Mouse (Mus musculus): ENCODE measurements around the gene Zfpm1.

Zfpm1 gene

DNA sequence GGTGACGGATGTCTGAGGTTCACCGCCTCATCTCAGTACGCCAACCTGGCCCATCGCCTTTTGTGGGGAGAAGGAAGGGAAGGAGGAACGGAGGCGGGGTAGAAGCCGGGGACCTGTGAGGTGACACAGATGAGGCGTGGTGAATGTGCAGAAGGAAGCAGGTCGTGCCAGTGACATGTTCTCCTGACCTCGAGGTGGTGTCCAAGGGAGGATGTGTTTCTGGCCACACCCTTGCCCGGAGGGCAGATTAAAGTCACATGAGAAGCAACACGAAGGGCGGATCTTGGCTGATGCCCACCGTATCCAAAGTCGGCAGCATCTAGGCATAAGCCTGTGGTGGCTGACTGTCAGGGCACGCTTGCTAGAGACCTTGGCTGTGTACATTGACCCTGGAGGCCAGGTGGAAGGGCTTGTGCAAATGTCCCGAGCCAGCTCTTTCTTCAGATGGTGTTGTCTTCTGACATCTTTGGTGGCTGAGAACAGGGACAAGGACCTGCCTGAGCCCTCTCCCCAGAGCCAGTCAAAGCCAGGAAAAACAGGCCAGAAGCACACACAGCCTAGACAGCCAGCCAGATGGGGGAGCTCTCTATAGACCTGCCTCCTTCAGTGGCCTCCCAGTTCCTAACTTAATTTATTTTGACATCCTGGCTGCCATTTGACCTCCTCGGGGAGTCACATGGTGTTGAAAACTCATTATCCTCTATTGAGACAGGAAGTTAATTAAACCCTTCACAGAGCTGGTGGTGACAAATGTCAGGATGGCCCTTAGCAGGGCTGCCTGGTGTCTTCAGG lies 4.5 kb upstream of the Zfpm1 start:
- DNase-seq: no peak

DNA sequence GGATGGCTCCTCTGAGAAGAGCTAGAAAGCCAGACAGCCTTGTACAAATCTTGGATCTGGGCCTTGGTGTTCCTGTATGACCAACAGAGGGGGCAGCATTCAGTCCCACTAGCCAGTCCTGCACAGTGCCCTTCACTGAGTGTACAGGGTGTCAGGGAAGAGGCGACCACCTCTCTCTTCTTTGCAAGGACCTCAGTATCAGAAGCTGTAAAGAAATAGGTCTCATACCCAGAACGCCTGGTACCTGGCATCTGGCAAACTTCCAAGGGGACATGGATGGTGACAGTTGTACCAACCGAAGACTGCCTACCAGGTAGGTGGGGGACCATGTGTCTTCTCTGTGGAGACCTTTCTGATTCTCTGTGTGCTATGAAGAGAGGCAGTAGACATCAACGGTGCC lies 1.8 kb upstream of the Zfpm1 start:
- DNase-seq: no peak

DNA sequence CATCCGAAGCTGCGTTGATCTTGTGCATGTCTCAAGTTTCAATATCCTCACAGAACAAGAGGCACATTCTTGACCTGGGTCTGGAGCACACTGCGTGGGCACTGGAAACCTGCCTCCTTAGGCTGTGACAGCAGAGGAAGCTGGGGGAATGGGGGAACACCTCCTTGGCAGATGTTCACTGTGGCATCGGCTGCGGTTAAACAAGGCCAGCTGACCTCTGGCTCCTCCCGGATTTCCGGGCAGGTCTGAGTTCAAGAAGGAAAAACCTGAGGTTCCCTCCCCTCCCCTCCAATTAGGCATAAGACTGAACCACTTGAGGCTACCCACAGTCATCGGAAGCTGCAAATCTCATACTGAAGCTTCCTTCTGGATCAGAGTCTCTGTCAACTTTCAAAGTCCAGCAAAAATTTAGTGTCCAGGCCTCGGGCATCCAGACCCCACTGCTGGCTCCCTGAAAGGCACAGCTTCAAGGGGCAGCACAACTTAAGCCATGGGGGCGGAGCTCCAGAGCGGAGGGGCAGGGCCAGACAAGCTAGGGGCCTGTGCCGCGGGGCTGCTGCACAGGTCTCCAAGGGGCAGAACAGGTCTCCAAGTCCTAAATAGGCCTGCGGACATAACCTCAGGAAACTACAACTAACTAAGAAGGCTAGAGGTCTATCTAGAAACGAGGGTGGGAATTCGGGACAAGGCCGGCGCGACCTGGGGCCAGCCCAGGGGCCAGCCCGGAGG lies 1.2 kb upstream of the Zfpm1 start:
- DNase-seq: no peak

DNA sequence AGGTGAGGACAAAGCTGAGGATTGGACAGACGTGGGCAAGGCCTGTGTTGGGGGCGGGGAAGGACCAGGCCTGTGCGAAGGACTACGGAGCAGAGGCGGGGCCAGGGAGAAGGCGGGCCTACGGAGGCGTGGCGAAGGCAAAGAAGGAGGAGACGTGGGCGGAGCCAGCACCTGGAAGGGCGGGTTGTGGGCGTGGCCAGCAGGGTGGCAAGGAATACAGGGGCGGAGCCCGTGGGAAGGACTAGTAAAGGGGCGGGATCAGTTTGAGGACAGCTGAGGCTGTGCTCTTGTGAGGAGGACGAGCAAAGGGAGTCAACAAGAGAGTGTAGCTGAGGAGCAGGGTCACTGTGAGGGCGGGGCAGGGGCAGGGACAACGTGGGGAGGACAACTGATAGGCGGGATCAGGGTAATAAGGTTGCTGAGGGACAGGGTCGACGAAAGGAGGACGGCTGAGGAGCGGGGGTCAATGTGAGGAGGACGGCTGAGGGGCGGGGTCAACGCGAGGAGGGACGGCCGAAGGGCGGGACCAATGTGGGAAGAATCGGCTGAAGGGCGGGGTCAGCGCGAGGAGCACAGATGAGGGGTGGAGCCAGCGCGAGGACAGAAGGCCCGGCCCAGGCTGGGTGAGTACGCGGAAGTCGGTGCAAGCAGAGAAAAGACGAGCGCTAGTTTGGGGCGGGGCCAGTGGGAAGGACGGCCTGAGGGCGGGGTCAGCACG lies 465 bp upstream of the Zfpm1 start:
- DNase-seq: peak; percentile 97

DNA sequence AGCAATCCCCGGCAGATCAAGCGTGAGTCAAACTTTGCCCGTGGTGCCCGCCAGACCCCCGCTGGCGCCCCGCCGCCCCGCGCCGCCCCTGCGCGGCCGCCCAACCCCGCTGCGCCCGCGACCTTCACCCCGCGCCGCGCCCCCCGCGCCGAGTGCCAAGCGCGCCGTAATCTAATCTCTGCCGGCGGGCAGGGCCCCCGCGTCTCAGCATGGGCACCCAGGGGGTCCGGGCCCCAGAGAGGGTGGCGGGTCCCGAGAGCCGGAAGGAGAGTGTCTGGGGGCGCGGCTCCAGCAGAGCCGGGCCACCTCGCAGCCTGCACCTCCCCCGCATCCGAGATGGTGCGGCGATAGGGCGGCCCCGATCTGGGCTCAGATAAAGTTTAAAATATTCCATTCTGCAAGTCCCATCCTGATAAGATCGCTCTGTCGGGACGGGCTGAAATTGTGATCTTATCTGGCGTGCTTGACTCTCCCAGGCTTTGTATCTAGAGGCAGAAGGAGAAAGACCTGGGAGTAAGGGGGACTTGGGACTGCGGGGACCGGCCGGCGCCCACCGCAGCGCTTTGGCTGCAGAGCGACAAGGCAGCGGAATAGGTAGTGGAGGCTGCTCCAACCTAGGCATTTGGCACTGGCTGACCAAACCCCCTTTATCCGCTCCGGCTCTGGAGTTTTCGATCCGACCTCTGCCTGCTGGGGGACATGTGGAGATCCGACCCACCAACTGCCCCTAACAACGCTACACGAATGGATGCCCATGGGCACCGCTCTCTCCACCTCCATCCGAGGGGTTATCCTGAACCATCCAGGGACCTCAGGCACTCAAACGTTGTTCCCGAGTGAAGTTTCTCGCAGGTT lies 787 bp downstream of the Zfpm1 start:
- DNase-seq: no peak

DNA sequence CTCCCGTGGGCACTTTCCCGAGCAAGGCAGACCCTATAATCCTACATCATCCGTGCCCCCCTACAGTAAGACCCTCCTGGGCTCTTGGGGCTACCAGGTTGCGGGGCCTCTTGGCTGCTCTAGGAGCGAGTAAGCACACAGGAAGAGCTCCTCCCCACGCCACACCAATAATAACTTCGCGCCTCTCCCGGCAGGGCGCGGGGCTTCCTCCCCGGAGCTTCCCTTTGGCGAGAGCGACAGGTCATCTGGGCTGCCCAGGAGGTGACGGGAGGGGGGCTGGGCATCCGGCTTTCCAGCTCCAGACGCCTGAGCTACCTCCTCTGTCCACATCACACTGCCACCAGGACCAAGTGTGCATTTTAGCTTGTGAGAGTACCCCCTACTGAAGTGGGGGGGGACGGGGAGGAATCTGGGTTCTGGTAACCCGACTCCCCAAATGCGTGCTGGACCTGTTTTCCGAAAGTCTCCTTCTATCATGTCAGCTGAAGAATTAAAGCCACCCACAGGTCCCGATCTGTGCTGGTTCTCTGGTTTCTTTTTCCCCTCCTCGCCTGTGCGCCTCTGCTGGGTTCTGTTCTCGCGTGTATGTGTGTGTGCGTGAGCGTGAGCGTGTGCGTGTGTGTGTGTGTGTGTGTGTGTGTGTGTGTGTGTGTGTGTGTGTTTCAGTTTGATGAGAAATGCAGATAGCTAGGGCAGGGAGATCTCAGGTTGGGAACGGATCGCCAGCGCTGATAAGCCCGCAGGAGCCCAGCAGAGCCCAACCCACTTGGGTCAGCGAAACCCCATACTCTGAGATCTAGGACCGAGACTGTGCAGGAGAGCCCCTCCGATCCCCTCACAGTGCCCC lies 1.6 kb downstream of the Zfpm1 start:
- DNase-seq: peak; percentile 37

DNA sequence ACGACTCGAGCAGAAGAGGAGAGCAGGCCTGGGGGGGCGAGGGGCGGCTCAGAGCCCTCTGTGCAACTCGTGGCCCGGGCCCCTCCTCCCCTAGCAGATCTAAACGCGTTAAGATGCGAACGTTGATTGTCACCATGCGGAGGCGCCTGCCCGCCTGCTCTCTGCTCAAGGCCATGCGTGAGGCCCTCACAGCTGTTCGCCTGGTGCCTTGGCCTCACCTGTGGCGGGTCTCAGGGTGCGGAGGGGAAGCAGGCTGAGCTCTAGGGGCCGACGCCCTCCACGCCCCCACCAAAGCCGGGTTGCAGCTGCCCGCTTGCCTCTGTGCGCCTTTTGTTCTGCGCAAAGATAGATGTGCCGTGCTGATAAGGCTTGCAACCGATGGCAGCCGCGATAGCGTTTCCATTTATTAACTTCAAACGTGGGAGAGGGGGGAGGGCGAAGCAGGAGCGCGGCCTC lies 2.3 kb downstream of the Zfpm1 start:
- peak; percentile 53 for DNase-seq

DNA sequence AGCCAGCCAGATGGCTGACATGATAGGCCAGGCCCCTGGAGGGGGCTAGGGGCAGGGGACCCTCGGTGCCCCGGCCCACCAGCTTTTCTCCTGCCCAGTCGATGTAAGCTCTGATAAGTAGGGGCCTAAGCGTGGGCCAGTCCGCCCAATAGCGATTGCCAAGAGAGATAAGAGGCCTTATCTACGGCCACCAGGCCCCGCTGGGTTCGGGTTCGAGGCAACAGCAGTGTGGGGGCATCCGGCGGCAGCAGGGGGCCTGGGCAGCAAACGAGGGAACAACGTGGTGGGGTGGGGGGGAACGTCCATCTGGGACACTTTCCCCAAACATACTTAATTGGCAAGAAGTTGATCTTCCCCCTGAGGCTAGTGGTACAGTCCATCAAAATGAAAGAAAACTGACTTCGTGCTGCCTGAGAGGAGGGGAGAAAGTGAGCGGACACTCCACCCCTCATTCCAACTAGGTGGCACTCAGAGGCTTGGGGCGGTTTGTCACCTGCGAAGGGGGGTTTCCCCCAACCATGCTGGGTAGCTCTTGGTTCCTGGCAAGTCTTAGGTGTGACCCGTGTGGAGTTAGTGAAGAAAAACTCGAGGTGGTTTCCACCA lies 2.8 kb downstream of the Zfpm1 start:
- DNase-seq: no peak

DNA sequence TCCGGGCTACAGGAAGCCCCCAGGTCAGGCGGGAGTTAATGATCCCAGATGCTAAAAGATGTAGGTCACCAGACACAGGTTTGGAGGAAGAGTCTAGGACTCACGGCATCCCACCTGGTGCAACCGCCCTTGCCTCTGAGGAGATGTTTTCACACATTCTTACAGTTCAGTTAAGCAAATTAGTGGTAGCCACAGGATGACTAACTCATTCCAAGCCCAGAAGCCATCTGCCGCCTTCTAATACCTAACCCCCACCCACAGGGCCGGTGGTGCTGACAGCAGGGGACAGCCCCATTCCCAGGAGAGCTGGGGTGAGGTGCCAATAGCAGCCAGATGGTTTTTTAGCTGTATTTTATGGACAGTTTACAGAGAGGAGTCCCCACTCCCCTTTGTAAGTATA lies 3.8 kb downstream of the Zfpm1 start:
- no peak for DNase-seq

DNA sequence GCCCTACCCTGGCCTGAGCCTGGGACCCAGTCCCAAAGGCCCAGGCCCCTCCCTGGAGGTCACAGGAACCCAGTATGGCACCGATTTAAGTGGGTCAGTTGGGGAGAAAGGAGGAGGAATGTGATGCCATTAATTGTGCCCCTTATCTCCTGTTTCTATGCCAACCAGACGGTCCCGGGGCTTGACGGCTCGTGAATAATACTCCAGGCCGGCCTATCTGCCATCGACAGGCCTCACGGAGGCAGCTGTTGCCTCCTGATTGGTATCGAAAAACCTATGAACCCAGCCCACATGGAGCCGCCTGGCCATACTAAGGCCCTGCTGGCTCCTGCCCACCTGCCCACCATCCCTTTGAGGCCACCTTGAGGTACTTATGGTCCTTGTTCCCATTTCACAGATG lies 5.0 kb downstream of the Zfpm1 start:
- DNase-seq: no peak

DNA sequence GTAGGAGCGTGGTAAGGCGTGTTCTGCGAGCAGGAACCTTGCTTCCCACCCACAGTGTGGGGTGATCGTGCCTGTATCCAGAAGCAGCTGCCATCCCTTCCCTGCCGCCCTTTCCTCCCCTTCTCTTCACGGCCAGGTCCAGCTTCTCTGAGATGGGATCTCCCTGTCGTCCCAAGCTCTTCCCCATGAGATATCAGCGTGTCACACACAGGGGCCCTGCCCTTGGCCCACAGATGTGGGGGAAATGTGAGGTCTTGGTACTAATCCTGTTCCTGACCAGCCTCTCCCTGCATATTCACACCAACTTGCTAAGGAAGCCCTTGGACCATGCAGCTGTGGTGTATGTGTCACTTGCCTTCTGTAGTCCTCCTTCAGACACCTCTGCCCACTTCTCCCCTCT lies 5.8 kb downstream of the Zfpm1 start:
- DNase-seq: no peak

DNA sequence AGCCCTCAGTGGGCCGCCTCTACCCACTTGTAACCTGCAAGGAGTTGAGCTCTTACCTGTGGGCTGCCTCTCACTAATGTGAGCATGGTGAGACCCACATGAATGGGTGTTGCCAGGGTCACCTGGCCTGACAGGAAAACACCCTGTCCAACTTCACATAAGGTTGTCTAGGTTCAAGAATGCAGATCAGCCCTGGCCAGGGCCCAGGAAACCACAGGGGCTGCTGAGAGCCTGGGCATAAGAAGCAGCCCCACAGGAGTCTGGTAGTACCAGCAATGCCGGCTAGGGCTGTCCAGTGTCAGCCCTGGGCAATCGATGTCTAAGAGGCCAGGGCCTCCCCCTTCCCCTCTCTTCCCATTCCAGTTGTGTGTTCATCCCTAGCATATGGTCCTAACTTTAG lies 6.4 kb downstream of the Zfpm1 start:
- DNase-seq: no peak

DNA sequence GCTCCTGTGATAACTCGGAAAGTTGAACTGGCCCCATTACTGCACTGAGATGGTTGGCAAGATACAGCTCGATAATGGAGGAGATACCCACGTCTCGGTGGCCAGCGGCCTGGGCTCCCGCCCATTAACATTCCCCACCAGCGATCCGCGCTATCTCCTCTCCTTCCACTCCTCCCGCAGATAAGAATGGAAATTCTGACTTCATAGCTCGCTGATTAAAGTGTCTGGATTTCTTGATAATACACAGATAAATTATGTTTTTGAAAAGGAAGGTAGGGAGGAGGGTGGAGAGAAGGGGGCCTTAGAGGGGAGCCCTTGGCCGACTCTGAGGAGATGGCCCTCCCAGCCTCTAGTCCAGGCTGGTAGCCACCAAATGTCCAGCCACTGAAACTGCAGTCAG lies 9.1 kb downstream of the Zfpm1 start:
- no peak for DNase-seq

DNA sequence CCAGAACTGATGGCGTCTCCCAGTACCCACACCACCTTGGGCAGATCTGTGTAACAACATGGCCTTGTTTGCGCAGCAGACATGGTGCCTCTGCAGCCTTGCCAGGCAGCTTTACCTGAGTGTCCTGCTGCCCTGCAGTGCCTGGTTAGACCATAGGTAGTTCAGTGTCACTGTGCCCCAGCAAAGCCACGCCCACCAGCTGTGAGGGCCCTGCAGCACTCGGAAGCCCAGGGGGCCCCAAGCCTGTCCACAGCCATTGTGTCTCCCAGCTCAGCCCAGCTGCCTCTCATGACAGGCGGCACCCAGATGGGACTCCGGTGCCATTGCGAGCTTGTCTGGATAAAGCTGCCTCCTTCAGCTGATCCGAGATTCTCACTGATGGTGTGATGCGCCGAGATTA lies 9.6 kb downstream of the Zfpm1 start:
- DNase-seq: no peak

DNA sequence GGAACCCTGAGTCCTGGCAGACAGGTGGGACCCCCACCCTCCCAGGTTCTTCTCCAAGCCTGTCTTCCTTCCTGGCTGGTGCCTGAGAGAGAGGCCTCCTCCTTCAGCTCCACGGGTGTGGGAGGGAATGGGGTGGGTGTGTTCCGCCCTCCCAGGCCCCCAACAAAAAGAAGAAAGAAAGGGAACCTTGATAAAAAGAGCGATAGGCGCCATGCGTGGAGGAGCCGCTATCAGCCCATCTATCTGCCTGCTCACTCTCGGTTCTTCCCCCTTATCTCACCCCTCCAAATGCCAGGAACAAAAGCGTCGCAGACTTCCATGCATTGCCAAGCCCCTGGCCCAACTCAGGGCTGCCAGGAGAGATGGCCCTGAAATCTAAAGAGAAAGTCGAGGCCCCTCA lies 11.5 kb downstream of the Zfpm1 start:
- DNase-seq: no peak

DNA sequence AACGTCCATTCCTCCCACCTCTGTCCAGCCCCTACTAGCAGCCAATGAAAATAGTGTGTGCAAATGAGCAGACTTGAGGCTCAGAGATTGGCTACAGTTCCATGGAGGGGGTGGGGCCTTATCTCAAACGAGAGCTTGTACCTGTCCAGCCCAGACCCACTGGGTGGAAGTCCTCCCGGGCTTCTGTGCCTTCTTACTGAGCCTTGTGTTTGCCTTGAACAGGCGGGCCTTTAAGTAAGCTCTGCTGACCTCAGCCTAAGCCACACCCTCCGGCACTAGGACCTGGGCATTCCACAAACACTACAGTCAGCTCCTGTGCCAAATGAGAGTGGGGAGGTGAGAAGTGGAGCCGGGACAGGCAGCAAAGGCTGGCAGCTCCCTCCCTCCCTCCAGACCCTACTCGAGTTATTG lies 12.3 kb downstream of the Zfpm1 start:
- DNase-seq: no peak

DNA sequence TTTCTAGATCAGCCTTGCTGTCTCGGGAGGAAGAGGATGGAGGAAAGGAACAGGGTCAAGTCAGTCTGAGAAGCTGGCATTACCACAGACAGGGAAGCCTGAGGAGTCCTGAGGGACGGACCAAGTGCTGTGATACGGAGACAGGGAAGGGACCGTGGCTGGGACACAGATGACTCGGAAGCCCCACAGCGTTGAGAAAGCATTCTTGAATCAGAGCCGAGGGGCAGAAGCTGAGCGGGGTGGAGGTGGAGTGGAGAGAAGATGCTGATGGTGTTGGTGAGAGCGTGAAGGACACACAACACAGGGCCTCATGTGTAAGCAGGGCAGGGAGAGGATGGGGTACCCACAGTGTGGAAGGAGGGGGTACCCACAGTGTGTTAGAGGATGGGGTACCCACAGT lies 13.4 kb downstream of the Zfpm1 start:
- no peak for DNase-seq

DNA sequence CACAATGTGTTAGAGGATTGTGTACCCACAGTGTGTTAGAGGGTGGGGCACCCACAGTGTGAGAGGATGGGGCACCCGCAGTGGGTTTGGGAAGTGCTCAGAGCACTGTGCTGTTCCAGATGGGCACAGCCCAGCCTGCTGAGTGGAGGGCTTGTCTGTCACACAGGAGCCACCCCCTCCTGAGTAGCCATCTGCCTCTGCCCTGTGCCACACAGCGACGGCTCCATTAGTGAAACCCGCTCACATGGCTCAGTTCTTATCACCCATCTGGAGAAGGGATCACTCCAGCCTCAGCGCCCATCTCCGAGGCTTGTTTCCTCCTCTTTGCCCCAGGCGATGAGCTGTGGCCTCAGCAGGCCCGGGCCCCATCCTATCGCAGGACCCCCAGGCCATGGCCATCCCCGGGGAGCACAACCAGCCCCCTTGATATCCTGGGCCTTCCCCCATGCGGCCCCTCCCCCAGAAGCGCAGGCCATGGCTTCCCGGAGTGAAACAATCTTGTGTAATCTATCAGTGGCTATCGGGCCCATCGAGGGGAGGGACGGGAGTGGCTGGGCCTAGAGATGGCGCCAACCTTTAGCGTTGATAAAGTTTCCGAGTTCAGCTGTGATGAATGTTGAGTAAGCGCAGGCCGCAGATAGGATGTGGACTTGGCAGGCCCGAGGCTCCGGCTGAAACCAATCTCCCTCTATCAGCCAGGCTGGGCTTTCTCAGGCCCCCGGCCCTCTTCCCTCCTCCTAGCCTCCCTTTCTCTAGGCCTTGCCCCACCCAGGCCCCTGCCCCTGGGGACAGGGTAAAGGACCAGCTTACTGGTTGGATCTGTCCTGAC lies 14.4 kb downstream of the Zfpm1 start:
- no peak for DNase-seq

DNA sequence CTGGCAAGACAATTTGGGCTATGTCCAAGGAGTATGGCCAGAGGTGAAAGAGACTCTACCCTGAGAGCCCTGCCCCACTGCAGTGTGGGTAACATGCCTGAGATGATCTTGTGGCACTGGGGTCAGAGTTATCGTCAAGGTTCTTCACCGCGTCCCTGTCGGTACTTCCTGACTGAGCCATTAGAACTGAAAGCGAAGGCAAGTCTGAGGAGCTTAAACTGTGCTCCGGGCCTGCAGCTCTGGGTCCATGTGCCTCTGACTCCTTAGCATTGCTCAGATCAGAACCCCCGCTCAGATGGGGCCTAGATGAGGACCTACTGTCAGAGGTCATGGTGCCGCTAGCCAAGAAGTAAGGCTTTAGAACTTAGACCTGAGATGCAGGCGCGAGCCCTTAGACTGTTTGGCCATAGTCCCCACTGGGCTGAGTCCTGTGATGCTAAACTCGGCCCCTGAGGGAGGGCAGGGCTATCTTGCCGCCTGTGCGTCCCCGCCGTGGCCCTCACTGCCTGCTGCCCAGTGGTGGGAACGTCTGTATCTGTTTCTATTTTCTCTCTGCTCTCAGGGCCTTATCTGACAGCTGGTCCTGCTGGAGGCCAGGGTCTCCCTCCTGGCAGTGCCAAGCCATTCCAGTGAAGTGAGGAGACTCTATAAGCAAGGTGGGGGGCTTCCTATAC lies 17.8 kb downstream of the Zfpm1 start:
- DNase-seq: no peak

DNA sequence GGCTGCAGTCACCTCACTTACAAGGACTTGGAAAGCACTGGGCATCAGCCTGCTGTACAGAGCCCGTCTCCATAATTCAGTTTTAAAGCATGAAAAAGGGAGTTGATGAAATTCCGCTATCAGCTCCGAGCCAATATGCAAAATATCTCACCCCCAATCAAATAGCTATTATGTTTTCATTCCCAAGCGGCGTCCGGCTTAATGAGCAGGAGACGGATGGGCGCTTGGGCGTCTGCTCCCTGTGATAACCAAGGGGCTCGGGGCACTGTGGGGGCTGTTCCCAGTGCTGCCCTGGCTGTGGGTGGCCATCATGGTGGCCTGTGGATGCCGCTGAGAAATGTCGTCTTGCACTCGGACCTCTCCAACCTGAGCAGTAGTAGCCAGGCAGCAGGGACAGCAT lies 19.1 kb downstream of the Zfpm1 start:
- no peak for DNase-seq

Data from right cerebral cortex, postnatal 4 days (tissue).